Mouse (Mus musculus) erythroid progenitor cell, adult 5-6 weeks (primary cell): ENCODE results near the gene Rnf227. TPM values are rescaled to one million over a fixed set of nuclear protein-coding genes. Genes with fewer than 3 reads are reported as not detected.

Experiments
- ATAC-seq: replicated peaks from 2 replicates; pipeline ENCODE4 v1.8.0; 2016; ENCODE audit warnings: moderate number of reproducible peaks, mild to moderate bottlenecking, moderate TSS enrichment, inconsistent platforms; ENCODE audit not compliant: poor library complexity, low FRiP score, severe bottlenecking
- total RNA-seq, 2 experiments: library from RNA; stranded (forward) in 1 of 2; stranded (reverse) in 1 of 2; fragments of 150-400 nt in 1 of 2; fragments of 186-747, 209-891 nt in 1 of 2; gene quantifications; 2 replicates each; pipeline versions ENCODE4 v1.2.3 to v1.2.4; 2015 to 2017; ENCODE audit warnings: low replicate concordance in 2 of 2

Gene Rnf227
- total RNA-seq, 2 experiments from 2014 or later, result 1.7 to 3.9 TPM

DNA sequence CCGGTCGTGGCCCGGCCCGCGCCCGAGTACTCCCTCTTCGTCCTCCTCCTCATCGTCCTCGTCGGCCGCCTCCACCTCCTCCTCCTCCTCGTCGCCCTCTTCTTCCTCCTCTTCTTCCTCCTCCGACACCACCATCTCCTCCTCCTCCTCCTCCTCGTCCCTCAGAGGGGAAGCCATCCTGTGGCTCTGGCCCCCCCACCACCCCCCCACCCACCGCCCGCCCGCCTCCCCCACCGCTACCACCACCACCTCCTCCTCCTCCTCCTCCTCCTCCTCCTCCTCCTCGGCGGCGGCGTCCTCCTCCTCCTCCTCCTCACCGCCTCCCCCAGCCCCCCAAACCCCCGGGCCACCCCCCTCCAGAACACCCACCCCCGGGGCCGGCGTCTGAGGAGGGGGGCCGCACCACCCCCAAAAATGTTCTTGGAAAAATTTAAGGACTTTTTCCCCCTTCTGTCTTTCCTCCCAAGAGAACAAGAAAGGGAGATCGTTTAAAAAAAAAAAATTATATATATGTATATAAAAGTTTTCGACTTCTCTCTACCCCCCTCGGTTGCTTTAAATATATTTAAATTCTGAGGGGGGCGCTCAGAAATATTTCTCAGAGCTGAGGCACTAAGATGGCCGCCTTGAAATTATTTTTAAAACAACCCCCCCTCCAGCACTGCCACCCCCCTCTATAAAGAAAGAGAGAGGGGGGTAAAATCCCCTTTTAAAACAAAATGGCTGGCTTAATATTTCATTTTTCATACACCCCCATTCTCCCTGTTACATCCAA, 29.1 kb downstream of the Rnf227 start, which contains the start of gene Chd3:
Gene Chd3, minus strand, starts transcription at position 192 of the 775 bp plus-strand sequence.
- no peak for ATAC-seq

DNA sequence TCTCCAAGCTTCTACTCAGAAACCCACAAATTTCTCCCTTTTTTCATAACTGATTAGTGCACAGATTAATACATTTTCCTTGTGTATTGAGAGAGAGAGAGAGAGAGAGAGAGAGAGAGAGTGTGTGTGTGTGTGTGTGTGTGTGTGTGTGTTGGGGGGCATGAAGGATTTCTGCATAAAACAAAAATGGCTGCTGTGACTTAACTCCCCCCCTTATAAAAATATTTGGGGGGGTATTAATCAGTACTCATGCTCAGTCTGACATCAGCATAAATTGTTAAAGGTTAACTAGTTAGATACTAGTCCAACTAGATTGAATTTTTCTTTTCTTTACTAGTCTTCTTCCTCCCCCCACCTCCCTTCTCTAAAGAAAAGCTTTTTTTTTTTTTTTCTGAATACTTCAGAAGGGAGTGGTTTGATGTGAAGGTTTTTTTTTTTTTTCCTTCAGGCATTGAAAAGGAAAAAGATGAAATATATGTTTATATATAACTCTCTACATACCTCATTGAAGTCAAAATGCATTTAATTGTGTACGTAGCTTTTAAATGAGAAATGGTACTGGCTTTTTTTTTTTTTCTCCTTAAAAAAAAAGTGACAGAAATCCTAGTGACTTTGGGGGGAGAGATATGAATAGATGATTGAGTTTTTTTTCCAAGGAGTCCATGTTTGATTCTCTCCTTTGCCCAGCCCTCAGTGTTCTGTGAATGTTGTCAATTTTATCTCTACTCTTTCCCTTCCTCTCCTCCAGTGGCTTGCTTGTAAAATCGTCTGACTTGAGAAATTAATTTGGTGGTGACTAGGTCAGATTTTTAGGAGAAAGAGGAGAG, 29.9 kb downstream of the Rnf227 start:
- no peak for ATAC-seq

DNA sequence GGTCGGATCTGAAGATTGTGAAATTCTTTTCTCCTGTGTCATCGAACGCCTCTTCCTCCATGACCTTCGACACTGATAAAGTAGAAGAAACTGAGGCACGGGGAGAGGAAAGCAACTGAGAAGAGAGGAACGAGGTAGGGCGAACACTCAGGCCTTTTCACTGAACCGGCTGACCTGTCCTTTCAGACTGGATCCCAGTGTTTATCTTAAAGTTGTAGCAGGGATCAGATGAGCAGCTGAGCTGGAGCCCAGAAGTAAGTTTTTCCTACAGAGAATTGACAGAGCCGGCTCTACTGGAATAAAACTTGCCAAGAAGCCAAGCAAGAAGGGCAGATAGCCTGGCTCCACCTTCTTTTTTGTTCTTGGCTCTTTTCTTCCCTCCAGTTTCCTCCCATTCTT, 30.6 kb downstream of the Rnf227 start:
- ATAC-seq, result no peak

DNA sequence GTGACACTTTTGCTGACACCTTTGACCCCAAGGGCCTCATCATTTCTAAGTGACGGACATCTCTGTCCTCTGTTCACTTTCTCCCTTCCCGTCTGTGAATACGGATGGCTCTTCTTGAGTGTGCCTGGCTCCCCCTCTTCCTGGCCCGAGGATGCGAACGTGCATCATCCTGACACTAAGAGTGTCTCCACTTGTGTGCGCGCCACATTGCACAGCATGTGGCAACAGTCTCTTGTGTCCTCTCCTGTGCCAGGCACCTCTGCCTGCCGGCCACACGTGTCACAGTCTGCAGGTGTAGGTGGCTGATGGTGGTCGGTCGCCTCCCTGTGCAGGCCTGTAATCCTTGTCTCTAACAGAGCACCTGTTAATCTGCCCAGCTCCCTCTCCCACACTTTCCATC, 31.3 kb downstream of the Rnf227 start:
- ATAC-seq, result no peak

DNA sequence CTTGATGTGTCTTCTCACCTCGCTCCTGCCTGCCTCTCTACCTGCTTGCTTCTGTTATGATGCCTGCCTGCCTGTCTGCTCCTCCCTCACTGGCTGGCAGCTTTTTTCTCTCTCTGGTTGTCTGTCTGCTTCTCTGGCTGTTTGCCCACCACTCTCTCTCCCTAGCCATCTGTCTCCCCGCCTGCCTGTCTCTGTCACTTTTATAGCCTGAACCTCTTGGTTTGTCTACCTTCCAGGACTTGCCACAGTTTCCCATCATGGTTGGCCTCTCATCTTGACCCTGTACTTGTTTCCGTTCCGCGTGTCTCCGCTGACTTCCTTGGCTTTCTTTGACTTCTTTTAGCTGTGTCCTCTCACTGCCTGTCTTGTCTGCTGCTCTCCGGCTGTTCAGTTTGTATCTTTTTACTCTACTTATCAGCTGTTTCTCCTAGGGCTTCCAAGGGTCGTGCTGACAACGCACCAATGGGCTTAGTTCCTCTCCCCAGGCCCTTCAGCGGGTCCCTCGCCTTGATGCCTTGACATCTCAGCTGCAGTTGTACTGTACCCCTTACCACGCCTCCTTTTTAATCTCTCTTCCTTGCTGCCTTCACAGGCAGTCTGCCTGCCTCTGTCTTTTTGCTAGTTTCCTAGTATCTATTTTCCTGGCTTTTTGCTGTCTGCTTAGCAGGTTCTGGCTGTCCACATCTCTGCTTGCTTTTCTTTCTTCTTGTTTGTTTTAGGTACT, 32.0 kb downstream of the Rnf227 start:
- peak; percentile 58 for ATAC-seq

DNA sequence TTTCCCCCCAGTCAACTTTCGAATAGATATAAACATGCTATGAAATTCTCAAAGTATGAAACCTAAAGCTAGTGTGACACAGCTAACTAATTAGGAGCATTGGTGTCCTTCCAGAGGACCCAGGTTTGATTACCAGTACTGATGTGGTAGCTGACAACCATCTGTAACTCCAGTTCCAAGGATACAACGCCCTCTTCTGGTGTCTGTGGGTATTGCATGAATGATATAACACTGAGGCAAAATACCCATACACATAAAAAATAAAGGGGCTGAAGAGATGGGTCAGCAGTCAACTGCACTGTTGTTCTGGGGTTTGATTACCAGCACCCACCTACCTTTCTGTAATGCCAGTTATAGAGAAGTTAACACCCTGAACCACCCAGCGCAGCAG, 32.5 kb downstream of the Rnf227 start:
- ATAC-seq, result peak; percentile 52

DNA sequence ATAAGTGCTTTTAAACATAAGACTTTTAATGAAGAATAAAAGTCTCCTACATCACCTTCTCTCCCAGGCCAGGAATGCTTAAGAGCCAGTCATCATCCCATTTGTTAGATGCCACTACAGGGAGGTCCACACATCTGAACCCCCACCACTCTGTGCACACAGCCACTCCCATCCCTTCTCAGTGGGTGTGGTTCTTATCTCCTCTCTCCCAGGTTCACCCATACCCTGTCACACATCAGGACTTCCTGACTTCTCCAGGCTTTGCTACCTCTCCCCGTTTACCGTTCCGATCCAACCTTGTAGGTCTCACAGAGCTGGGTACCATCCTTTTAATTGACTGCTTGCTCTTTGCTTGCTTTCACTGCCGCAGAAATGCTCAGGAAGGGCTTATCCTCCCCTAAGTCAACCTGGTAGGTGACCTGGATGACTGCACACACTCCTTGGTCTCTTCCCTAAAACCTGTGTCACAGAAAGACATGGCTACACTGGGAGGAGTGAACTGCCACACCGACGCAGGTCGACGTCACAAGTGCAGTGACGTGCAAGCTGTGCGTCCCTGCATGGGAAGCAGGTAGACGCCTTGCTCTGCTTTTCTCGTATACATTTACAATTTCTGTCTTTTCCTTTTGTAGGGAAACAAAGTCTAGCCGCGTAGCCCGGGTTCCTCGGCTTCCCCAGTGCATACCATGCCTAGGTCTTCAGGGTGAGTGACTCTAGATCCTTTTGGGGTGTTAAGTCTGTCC, 33.1 kb downstream of the Rnf227 start:
- ATAC-seq, result peak; percentile 87

DNA sequence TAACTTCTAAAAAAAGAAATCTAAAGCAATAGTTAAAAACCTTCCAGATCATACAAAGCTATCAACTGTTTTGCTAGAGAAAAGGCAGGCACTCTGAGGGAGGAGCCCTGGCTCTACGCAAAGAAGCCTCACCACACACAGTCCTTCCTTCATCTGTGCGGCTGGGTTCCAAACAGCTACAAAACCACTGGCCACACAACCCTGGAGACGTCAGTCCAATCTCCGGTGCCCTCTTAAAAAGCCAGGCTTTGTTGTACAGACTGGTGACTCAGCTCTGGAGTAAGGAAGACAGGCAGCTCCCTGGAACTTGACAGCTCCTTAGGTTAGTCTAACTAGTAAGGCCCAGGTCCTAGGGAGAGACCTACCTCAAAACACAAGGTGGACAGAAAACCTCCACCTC, 35.4 kb downstream of the Rnf227 start:
- ATAC-seq, result no peak

DNA sequence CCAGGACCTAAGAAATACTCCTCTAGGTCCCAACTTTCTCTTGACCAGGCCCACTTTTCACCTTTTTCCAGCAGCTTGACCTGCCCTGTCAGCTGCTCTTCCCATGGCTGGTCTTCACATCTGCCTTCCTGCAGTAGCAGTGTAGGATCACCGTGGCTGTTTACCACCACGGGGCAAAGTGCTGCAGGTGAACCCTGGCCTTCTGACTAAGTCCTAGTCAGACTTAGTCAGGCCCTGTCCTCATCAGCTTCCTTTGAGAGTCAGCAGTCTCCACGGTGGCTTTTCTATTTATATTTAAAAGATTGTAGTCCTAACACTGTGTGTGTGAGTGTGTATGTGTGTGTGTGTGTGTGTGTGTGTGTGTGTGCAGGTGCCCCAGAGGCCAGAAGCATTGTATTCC, 37.5 kb downstream of the Rnf227 start:
- no peak for ATAC-seq

DNA sequence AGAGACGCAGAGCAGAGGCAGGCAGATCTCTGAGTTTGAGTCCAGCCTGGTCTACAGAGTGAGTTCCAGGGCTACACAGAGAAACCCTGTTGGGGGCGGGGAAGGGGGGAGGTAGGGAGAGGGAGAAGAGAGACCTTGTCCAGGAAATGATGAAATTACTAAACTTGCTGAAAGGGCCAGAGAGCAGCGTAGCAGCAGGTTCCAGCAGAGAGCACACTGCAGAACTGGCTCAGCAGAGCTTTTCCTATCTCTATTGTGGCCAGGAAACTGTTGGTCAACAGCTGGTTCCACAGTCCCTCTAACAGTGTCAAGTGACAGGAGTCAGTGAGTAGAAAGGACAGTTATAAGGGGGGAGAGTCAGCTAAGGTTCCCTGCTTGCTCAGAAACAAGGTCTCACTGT, 39.3 kb downstream of the Rnf227 start:
- ATAC-seq, result no peak

DNA sequence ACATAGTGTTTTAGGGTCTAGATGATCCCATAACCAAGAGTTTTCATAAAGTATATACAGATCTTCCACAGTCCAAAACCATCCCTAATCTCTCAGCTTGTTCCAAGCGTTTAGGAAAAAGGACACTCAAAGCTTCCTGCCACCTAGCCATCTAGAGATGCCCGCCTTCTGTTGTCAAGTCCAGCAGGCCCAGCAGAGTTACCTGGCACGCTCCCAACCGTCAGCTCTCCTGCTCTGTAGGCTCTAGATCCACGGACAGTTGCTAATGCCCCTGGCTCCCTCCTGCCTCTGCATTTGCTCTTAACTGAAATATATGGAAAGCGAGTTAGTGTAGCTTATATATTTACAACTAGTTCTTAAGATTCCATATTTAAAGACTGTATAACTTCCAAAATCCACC, 41.1 kb downstream of the Rnf227 start:
- no peak for ATAC-seq

DNA sequence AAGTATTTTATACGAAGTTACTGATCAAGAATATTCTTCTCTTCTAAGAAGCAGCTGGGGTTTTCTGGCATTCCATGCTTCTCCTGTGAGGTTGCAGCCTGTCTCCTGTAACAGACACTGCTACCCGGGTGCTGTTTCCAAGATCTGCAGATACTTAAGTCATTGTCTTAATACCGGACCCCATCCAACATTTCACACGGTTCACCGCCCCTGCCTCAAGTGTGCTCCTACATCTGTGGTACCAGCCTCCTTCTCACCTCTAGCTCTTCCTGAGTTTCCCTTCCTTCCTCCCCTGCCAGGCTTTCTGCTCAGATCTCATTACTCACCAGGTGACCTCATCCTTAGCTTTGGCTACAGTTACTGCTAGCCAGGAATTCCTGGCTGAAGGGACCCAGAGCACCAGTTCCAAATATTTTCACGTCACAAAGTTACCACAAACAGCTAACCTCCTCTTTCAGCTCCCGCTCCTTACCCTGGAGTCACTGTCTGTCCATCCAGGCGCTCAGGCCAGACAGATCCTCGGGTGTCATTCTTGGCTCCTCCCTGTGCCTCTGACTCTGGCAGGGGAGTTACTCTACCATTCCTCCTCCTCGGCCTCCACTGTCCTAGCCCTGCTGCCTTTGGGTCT, 42.3 kb downstream of the Rnf227 start:
- no peak for ATAC-seq

DNA sequence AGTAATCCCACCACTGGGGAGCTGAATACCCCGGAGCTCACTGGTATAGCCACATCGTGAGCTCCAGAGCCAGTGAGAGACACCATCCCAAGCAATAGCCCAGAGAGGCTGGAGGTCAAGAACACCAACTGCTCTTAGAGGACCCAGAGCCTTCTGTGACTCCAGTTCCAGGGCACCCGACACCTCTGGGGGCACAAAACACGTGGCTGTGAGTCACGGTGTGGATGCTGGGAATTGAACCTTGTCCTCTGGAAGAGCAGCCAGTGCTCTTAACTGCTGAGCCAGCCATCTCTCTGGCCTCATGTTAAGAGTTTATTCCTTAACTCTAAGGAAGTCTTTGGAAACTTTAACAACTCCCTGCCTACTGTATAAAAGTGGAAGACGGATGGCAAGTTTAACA, 44.7 kb downstream of the Rnf227 start:
- ATAC-seq, result no peak

DNA sequence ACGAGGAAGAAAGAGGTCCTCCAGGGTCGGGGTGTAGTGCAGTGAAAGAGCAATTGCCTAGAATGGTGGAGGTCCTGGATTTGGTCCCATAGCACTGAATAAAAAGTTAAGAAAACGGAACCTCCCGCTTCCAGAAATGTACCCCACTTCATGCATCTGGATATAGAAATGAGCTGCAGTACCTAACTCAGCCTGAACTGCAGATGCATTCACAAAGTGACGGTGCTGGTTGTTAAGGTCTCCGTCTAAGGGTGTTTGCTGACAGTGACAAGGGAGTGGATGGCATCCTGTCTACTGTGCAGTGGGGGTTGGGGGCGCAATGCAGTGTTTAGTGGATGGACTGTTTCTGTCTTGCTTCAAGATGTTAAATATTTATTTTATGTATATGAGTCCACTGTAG, 46.5 kb downstream of the Rnf227 start:
- no peak for ATAC-seq

DNA sequence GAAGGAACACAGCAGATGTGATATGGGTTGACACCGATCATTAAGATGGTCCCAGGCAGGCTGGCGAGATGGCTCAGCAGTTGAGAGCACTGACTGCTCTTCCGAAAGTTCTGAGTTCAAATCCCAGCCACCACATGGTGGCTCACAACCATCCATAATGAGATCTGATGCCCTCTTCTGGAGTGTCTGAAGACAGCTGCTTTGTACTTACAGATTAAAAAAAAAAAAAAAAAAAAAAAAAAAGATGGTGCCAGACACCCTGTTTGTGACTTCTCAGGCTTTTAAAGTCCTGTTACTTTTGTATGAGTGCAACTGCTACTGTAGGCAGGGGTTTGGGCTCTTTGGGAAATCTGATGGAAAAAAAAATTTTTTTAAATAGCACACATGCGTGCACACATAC, 48.4 kb downstream of the Rnf227 start:
- ATAC-seq, result no peak

DNA sequence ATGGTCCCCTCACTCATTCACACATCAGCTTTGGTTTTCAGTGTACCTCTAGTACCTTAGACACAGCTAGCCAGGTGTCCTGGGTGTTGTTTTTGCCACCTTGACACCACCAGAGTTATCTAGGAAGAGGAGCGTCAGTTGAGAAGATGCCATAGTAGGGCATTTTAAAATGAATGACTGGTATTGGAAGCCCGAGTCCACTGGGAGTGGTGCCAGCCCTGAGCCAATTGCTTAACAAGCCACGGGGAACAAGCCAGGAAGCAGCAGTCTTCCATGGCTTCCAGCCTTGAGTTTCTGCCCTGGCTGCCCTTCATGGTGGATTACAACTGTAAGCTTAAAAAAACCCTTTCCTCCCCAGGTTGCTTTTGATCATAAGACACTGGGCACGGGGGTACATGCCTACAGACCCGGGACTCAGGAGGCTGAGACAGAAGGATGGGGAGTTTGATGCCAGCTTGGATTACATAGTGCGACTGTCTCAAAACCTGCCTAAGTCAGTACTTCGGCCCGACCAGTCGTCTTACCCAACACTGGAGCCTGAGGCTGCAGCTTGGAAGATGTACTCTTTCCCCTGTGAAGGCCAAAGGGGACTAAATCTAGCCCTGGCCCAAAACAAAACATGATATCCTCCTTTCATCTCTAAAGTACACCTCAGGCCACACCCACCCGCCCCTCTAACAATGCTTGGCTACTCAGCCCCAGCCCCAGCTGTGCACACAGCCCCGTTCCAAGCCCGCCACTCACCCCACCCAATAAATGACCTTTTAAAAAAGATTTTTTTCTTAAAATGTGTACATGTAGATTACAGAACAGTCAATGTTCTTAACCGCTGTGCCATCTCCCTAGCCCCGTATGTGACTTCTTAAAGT, 49.5 kb downstream of the Rnf227 start:
- no peak for ATAC-seq

DNA sequence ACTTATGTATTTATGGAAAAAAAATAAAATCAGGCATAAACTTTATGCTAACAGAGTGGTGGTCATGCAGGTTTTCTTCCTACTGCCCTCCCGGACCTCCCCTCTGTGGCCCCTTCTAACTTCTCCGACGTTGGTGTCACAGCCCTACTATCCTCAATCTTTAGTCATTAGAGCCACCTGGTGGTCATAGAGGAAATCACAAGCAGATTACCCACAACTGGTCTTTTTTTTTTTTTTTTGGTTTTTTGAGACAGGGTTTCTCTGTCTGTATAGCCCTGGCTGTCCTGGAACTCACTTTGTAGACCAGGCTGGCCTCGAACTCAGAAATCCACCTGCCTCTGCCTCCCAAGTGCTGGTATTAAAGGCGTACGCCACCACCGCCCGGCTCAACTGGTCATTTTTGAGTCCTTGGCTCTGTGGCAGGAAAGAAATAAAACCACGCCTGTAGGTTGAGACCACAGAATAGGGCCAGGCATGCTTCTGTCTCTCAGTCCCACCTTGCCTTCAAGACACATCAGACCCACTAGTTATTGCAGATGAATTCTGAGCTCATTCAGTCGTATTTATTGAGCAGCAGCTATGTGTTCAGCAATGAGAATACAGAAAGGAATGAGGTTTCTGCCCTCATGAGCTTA, 50.3 kb downstream of the Rnf227 start:
- 0 out of 2 replicates have a peak, but pooled peaks have one; percentile 48 for ATAC-seq
